Mouse (Mus musculus): ENCODE results near the gene Tstd2. TPM values are rescaled to one million over a fixed set of nuclear protein-coding genes. Genes with fewer than 3 reads are reported as not detected.

The Tstd2 gene
- polyA plus RNA-seq, 1 experiment = 0.46 TPM

DNA sequence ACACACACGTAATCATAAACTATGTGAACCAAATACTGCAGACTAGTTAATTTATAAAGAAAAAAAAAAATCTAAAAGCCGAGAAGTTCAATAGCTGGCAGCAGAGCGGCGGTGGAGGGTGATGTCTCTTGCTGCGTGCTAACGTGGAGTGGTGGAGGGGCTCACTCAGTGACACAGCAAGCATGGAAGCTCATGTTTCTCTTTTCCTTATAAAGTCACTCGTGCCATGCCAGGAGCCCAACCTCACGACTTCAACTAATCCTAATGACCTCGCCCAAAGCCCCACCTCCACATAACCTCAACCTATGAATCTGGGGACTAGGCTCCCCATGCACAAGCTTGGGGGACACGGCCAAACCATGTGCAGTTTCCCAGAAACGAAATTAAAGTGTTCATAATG is 55.9 kb downstream of the Tstd2 start:
- Histone ChIP-seq H3K27me3 (ENCODE audit: control insufficient read depth) (no peaks in the 10 kb centered on the region), H3K4me1 (ENCODE audit: control insufficient read depth) (no peaks in the 10 kb centered on the region; the same call in none of the 2 replicates), H3K36me3 (ENCODE audit: control insufficient read depth) (peaks cover 100% of the 10 kb centered on the region), H3K9me3 (ENCODE audit: control insufficient read depth, low read length) (no peaks in the 10 kb centered on the region; the same call in 1 of the 2 replicates), H3K4me3 (replicated peaks) (no peak overlapping the region)
- TF ChIP-seq GATA1 (IDR thresholded peaks at IDR 0.05; ENCODE audit: low read length) (no peak), TAL1 (IDR thresholded peaks at IDR 0.05; ENCODE audit: low read length) (no peak)

DNA sequence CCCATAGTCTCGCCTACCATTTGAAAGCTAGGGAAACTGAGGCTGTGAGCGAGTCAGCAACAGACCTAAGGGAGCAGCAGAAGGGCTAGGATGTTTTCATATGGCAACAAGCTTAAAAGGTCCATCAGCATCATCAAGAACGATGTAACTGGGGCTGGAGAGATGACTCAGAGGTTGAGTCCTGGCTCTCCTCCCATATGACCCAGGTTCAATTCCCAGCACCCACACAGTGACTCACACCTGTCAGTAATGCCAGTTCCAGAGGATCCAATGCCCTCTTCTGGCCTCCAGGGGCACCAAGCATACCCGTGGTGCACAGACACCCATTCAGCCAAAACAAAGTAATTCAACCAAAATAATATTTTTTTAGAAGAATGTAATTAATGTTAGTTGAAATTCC is 58.2 kb downstream of the Tstd2 start:
- H3K27me3 ChIP-seq (ENCODE audit: control insufficient read depth) = no peaks in the 10 kb centered on the region
- H3K36me3 ChIP-seq (ENCODE audit: control insufficient read depth) = peaks cover 99% of the 10 kb centered on the region
- H3K4me3 ChIP-seq (replicated peaks) = no peak overlapping the region
- H3K9me3 ChIP-seq (ENCODE audit: control insufficient read depth, low read length) = no peaks in the 10 kb centered on the region; the same call in 1 of the 2 replicates
- no peaks in the 10 kb centered on the region; the same call in none of the 2 replicates for H3K4me1 ChIP-seq (ENCODE audit: control insufficient read depth)
- TF ChIP-seq TAL1 (IDR thresholded peaks at IDR 0.05; ENCODE audit: low read length) (no peak), GATA1 (IDR thresholded peaks at IDR 0.05; ENCODE audit: low read length) (no peak)

DNA sequence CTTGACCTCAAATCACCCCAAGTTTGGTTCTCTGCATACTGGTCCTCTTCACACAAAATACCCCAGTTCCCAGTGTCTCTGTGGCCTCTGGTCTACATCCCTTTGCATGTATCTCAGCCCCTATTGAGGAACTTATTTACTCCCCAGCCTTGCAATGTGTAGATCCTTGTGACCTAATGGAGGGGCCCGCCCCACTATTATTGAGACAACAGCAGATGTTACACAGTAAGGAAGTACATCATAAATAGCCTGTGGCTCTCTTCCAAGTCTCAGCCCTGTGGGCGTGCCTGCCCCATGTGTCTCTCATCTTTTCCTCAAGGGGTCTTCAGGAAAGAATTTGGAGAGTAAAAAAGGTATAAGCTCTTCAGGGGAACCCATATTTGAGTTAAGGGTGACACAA is 61.6 kb downstream of the Tstd2 start:
- Histone ChIP-seq H3K4me3 (replicated peaks) (no peak overlapping the region), H3K9me3 (ENCODE audit: control insufficient read depth, low read length) (no peaks in the 10 kb centered on the region; the same call in 1 of the 2 replicates), H3K4me1 (ENCODE audit: control insufficient read depth) (no peaks in the 10 kb centered on the region; the same call in none of the 2 replicates), H3K27me3 (ENCODE audit: control insufficient read depth) (no peaks in the 10 kb centered on the region), H3K36me3 (ENCODE audit: control insufficient read depth) (peaks cover 98% of the 10 kb centered on the region)
- TF ChIP-seq TAL1 (IDR thresholded peaks at IDR 0.05; ENCODE audit: low read length) (no peak), GATA1 (IDR thresholded peaks at IDR 0.05; ENCODE audit: low read length) (no peak)

DNA sequence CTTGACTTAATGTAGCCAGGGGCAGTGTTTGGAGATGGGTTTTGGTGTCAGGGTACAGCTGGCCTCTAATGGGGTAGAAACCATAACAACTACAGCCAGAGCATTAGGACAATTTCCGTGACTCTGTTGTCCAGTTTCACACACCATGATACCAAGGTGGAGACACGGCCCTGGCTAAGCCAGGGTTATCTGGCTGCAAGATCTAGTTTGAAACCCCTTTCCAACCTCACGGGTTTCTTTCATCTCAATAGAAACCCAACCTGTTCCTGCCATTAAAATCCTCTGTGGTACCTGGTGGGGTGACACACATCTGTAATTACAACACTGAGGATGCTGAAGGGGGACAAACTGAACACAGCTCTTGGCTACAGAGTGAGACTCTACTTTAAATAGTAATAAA is 62.8 kb downstream of the Tstd2 start:
- Histone ChIP-seq H3K4me1 (ENCODE audit: control insufficient read depth) (no peaks in the 10 kb centered on the region; the same call in none of the 2 replicates), H3K9me3 (ENCODE audit: control insufficient read depth, low read length) (no peaks in the 10 kb centered on the region; the same call in 1 of the 2 replicates), H3K36me3 (ENCODE audit: control insufficient read depth) (peaks cover 98% of the 10 kb centered on the region), H3K4me3 (replicated peaks) (no peak overlapping the region), H3K27me3 (ENCODE audit: control insufficient read depth) (no peaks in the 10 kb centered on the region)
- TF ChIP-seq GATA1 (IDR thresholded peaks at IDR 0.05; ENCODE audit: low read length) (peak; percentile 56), TAL1 (IDR thresholded peaks at IDR 0.05; ENCODE audit: low read length) (no peak)

DNA sequence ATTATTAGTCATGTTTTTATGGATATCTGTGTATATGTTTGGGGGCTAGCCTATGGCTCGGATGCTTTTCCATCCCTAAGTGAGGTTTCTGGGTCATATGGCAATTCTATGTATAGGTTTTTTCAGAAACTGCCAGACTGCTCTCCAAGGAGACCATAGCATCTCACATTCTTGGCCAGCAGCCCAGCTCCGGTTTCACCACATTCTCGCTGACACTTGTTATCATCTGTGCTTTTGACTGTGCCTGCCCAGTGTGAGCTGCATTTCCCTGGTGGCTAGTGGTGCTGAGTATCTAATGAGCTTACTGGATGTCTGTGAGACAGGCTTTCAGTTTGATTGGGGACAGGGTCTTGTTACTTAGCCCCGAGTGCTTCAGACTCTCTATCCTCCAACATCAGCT is 64.8 kb downstream of the Tstd2 start:
- Histone ChIP-seq H3K27me3 (ENCODE audit: control insufficient read depth) (no peaks in the 10 kb centered on the region), H3K4me3 (replicated peaks) (no peak overlapping the region), H3K9me3 (ENCODE audit: control insufficient read depth, low read length) (no peaks in the 10 kb centered on the region), H3K36me3 (ENCODE audit: control insufficient read depth) (peaks cover 97% of the 10 kb centered on the region), H3K4me1 (ENCODE audit: control insufficient read depth) (no peaks in the 10 kb centered on the region; the same call in 1 of the 2 replicates)
- TF ChIP-seq TAL1 (IDR thresholded peaks at IDR 0.05; ENCODE audit: low read length) (no peak), GATA1 (IDR thresholded peaks at IDR 0.05; ENCODE audit: low read length) (no peak)

DNA sequence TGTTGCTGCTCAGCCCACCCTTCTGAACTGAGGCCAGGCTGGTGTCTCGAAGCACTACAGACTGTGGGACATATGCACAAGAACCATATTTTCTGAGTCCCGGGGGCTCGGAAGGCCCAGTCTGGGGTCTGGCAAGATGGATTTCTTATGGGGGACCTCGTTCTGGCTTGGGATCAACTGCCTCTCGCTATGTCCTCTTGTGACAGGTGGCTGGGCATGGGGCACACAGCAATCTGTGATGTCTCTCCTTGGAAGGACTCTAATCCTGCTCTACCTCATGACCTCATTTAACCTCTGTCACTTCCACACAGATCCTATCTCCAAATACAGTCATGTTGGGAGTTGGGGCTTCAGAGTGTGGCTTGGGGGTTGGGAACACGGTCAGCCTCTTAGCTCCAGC is 65.9 kb downstream of the Tstd2 start:
- Histone ChIP-seq H3K4me3 (replicated peaks) (no peak overlapping the region), H3K27me3 (ENCODE audit: control insufficient read depth) (no peaks in the 10 kb centered on the region), H3K9me3 (ENCODE audit: control insufficient read depth, low read length) (no peaks in the 10 kb centered on the region), H3K4me1 (ENCODE audit: control insufficient read depth) (peaks cover 1% of the 10 kb centered on the region), H3K36me3 (ENCODE audit: control insufficient read depth) (peaks cover 97% of the 10 kb centered on the region)
- no peak for TF ChIP-seq GATA1 (IDR thresholded peaks at IDR 0.05; ENCODE audit: low read length)
- TF ChIP-seq TAL1 (IDR thresholded peaks at IDR 0.05; ENCODE audit: low read length) = no peak

DNA sequence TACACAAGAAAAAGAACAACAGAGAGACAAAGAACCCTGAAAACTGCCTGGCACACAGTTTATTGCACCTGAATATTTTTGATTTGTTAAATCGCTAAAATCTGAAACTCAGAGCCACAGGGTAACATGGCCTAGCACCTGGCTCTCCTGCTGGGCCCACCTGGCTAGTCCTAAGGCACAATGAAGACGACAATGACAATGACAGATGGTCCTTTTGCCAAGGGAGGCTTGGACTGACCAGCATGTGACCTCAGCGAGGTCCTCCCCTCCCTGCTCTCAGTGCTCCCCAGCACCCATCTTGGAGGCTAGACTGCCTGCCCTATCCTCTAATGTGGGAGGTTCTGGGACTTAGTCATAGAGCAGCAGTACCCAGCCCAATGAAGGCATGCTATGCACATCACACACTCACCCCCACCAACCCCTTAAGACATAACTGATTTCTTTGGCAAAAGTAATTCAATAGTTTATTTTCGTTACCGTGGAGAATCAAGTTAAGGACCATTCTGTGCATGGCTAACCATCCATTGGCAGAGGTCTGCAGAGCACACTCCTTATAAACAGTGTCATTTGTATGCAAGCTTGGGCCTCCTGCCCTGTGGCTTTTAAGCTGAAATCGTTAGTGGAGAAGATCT is 68.5 kb downstream of the Tstd2 start:
- Histone ChIP-seq H3K4me1 (ENCODE audit: control insufficient read depth) (peaks cover 1% of the 10 kb centered on the region), H3K9me3 (ENCODE audit: control insufficient read depth, low read length) (no peaks in the 10 kb centered on the region), H3K4me3 (replicated peaks) (no peak overlapping the region), H3K36me3 (ENCODE audit: control insufficient read depth) (peaks cover 99% of the 10 kb centered on the region), H3K27me3 (ENCODE audit: control insufficient read depth) (no peaks in the 10 kb centered on the region)
- TF ChIP-seq GATA1 (IDR thresholded peaks at IDR 0.05; ENCODE audit: low read length) (no peak), TAL1 (IDR thresholded peaks at IDR 0.05; ENCODE audit: low read length) (no peak)

DNA sequence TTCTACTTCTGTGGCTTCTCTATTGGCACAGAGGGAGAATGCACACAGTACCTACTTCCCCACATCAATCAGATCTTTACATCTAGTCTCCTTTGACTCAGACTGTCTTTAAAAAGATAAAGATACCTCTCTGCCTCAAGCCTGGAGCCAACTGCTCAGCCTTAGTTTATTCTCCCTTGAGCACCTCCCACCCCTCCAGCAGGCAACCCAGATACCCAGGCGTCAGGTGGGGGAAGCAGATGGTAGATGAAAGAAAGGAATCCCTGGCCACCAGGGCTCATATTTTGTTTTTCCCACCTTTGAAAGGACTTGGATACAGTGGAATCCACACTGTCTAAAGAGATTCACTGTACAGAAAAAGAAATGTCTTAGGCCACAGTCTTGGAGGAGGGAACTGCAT is 69.9 kb downstream of the Tstd2 start:
- Histone ChIP-seq H3K4me1 (ENCODE audit: control insufficient read depth) (peaks cover 6% of the 10 kb centered on the region), H3K36me3 (ENCODE audit: control insufficient read depth) (peaks cover 99% of the 10 kb centered on the region), H3K27me3 (ENCODE audit: control insufficient read depth) (no peaks in the 10 kb centered on the region), H3K4me3 (replicated peaks) (no peak overlapping the region), H3K9me3 (ENCODE audit: control insufficient read depth, low read length) (no peaks in the 10 kb centered on the region)
- TF ChIP-seq TAL1 (IDR thresholded peaks at IDR 0.05; ENCODE audit: low read length) (no peak), GATA1 (IDR thresholded peaks at IDR 0.05; ENCODE audit: low read length) (no peak)

DNA sequence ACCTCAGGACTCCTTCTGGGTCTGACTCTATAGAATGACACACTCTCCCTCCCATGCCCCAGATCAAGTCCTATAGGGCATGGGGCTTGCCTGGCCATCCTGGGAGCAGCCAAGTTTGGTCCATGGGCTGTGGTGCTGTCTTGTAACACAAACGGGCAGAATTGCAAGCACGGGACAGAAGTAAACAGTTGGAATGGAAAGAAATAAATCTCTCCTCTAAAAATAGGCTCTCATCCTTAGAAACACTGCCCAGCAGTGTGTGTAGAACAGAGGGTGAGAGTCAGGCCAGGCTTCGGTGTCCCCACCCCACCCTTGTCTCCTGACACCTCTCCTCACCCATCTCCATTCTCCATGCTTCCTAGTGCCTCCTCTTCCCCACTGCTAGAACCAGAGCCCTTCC is 70.4 kb downstream of the Tstd2 start:
- Histone ChIP-seq H3K4me1 (ENCODE audit: control insufficient read depth) (peaks cover 6% of the 10 kb centered on the region; the same call in 1 of the 2 replicates), H3K4me3 (replicated peaks) (no peak overlapping the region), H3K27me3 (ENCODE audit: control insufficient read depth) (no peaks in the 10 kb centered on the region), H3K36me3 (ENCODE audit: control insufficient read depth) (peaks cover 99% of the 10 kb centered on the region), H3K9me3 (ENCODE audit: control insufficient read depth, low read length) (no peaks in the 10 kb centered on the region)
- TF ChIP-seq GATA1 (IDR thresholded peaks at IDR 0.05; ENCODE audit: low read length) (no peak), TAL1 (IDR thresholded peaks at IDR 0.05; ENCODE audit: low read length) (no peak)
